ENCODE assay signal across 8 mouse cellular contexts in the genomic region with DNA sequence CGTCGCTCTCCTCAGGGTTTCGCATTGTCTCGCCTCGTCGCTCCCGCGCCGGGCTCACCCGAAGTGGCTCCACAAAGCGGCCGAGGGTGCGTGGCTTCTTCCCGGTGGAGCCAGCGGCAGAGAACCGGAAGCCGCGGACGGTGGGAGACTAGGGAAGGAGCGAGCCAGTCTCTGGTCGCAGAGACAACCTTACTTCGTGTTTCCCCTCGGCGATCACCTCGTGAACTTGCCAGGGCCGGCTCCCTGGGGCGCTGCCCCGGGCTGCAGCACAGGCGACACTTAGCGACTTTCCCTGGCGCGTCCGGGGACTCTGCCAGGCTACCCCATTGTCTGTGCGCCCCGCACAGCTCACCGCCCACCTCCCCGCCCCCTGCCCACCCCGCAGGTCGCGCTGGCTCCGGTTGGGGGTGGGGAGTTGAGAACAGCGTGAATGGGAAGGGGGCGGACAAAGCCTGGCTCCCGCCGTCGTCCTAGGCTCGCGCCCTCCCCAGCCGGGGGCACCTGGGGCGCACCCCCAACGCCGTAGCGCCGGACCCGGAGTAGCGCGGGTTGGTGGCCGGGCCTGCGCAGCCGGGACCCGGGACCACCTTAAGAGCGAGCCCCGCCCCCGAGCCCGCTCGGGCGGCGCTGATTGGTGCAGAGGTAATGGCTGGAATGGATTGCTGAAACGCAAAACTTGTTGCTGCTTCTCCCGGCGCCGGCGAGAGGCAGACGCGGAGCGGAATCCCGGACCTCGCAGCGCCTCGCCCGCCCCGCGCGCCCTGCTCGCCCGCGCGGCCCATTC. TPM values are rescaled to one million over a fixed set of nuclear protein-coding genes. Genes with fewer than 3 reads are reported as not detected.
A peak's percentile ranks its signal among the peaks of the same experiment; 100 is the strongest.
DNase-seq lines count a peak whose midpoint lies in the region; ATAC-seq and TF ChIP-seq lines count a peak whose summit lies in the region.

A gene (plus strand): TSS at position 772 of the 784 bp plus-strand sequence.

- H3K9me3 ChIP-seq in ES-E14 (ENCODE audit: control insufficient read depth, insufficient read depth, low read depth, low read length): no peaks in the 10 kb centered on the region

- H3K36me3 ChIP-seq in ES-E14 (ENCODE audit: control insufficient read depth, insufficient read depth, low read length, poor library complexity, severe bottlenecking): no peaks in the 10 kb centered on the region

- in situ Hi-C loops in ES-E14 (cut with MboI; ENCODE audit: low sequenced_read_pairs in 2 of 2, unreplicated experiment in 2 of 2): no loop called here

- H3K4me3 ChIP-seq in ES-E14 (ENCODE audit: insufficient read depth in 1 of 2, low read depth in 1 of 2, low read length in 2 of 2, poor library complexity in 1 of 2, severe bottlenecking in 1 of 2): peak within 1 kb of the TSS; percentile 68 to 91

- peak; percentile 60 for ATAC-seq in frontal cortex, adult (ENCODE audit: low TSS enrichment)

- no peak within 1 kb of the TSS for H3K27ac ChIP-seq in ES-E14 (ENCODE audit: insufficient read depth, low read depth, low read length, poor library complexity, severe bottlenecking)

- peak within 1 kb of the TSS; percentile 69 for H3K9ac ChIP-seq in ES-E14 (ENCODE audit: insufficient read depth, low read depth, low read length, poor library complexity, severe bottlenecking)

- peak; percentile 78 for DNase-seq in ES-E14 (ENCODE audit: low read depth, low spot score)
- peak; percentile 25 for DNase-seq in cerebellum, adult 8-10 months
- DNase-seq in heart, postnatal 4 days: peak; percentile 92
- DNase-seq in layer of hippocampus, adult 8-10 months (ENCODE audit: low spot score in 2 of 2): peak; percentile 81 to 87
- peak; percentile 84 to 88 for DNase-seq in lung, adult 18-20 months
- peak; percentile 79 for DNase-seq in ovary, postnatal 14 days (ENCODE audit: low spot score)
- peak; percentile 80 for DNase-seq in thymus, postnatal 25 days

- H3K4me1 ChIP-seq in ES-E14 (ENCODE audit: control insufficient read depth in 2 of 2, insufficient read depth in 2 of 2, low read length in 2 of 2, poor library complexity in 1 of 2): peaks cover 2 to 15% of the 10 kb centered on the region in 2 experiments; a peak in 1 of 4 replicates

TF ChIP-seq in ES-E14, 5 proteins besides CTCF, POLR2A, EP300 and RAD21:
- TF ChIP-seq ZNF384 (IDR thresholded peaks at IDR 0.05; ENCODE audit: low read depth, low read length) (no peak), MAFK (IDR thresholded peaks at IDR 0.05; ENCODE audit: insufficient read depth, low read depth, low read length) (no peak), HCFC1 (IDR thresholded peaks at IDR 0.05; ENCODE audit: borderline replicate concordance, insufficient read depth, low read length) (no peak), ZC3H11A (IDR thresholded peaks at IDR 0.05; ENCODE audit: borderline replicate concordance, low read depth, low read length) (no peak), CHD2 (IDR thresholded peaks at IDR 0.05; ENCODE audit: low read depth, low read length) (no peak)
TF ChIP-seq in ES-E14: peak in this region for 0.

RNA-seq across cellular contexts. Expression of the gene that starts here (rescaled TPM):
- total RNA-seq in ES-E14 (2012; rRNA removed): 1.9 and 2.8 TPM in 2 replicates
- 10 to 100 TPM; 16.5 to 17.7 TPM for total RNA-seq in heart, postnatal 4 days (2021)
- total RNA-seq in layer of hippocampus, adult 8-10 months (2022): 10 to 100 TPM; 30.0 to 35.0 (median 32.2) TPM

Comparison
In these comparisons a context has a peak if more than half of its experiments do, and no peak if none do; other contexts are left out.
1. DNase-seq: peak in every context shown above with its lines; median percentile 92 in heart, postnatal 4 days; 86 in lung, adult 18-20 months; 84 in layer of hippocampus, adult 8-10 months; 80 in thymus, postnatal 25 days; 79 in ovary, postnatal 14 days; 78 in ES-E14; 25 in cerebellum, adult 8-10 months.